Mouse (Mus musculus) embryonic facial prominence, embryonic 15.5 days (tissue): ENCODE results near the gene Chpt1. TPM values are rescaled to one million over a fixed set of nuclear protein-coding genes. Genes with fewer than 3 reads are reported as not detected.
"Not testable (repeated sequence)": the region's sequence is repeated elsewhere in the genome, so short reads cannot be mapped to it uniquely, and the experiment has no call there.

Source experiments
- ATAC-seq: fragments of 200-750 bp; cut with Nextera tagmentation; 2 replicates; pipeline ENCODE4 v1.8.0; 2017; ENCODE audit warnings: low read depth, moderate TSS enrichment; ENCODE audit not compliant: insufficient number of reproducible peaks, low FRiP score, low TSS enrichment
- H3K27ac ChIP-seq: fragments of 300-500 bp; sonication (generic); replicated peaks from 2 replicates; pipeline ENCODE4 v1.5.1; 2015; ENCODE audit warnings: mild to moderate bottlenecking, inconsistent platforms
- H3K27me3 ChIP-seq: fragments of 300-500 bp; sonication (generic); 2 replicates; pipeline ENCODE4 v1.6.1; 2015; ENCODE audit warnings: inconsistent platforms
- H3K36me3 ChIP-seq: fragments of 300-500 bp; sonication (generic); 2 replicates; pipeline ENCODE4 v1.6.1; 2015; ENCODE audit warnings: mild to moderate bottlenecking, inconsistent platforms
- H3K4me1 ChIP-seq: fragments of 300-500 bp; sonication (generic); 2 replicates; pipeline ENCODE4 v1.6.1; 2015; ENCODE audit warnings: inconsistent platforms
- H3K4me2 ChIP-seq: fragments of 300-500 bp; sonication (generic); replicated peaks from 2 replicates; pipeline ENCODE4 v1.6.1; 2015; ENCODE audit warnings: mild to moderate bottlenecking, inconsistent platforms
- H3K4me3 ChIP-seq: fragments of 300-500 bp; sonication (generic); replicated peaks from 2 replicates; pipeline ENCODE4 v1.5.1; 2015; ENCODE audit warnings: mild to moderate bottlenecking, inconsistent platforms
- H3K9ac ChIP-seq: fragments of 300-500 bp; sonication (generic); 2 replicates; pipeline ENCODE4 v1.6.1; 2015; ENCODE audit warnings: inconsistent platforms
- H3K9me3 ChIP-seq: fragments of 300-500 bp; sonication (generic); replicated peaks from 2 replicates; pipeline ENCODE4 v1.6.1; 2016; ENCODE audit warnings: inconsistent platforms
- WGBS: fragments of 180-500 bp; shearing (Covaris S2); methylation state at CpG from one replicate; pipeline ENCODE4 v1.1.7; 2015; 5-methylcytosine and 5-hydroxymethylcytosine counted together
- polyA plus RNA-seq: library from polyadenylated mRNA; unstranded; fragments of >200 nt; fragmentation: Nextera tagmentation; extraction: Ambion mirVana; gene quantifications from 2 replicates; pipeline ENCODE4 v1.2.1, GENCODE M21; 2015

Gene Chpt1
- polyA plus RNA-seq, 1 experiment from 2014 or later: 39.6 TPM

DNA sequence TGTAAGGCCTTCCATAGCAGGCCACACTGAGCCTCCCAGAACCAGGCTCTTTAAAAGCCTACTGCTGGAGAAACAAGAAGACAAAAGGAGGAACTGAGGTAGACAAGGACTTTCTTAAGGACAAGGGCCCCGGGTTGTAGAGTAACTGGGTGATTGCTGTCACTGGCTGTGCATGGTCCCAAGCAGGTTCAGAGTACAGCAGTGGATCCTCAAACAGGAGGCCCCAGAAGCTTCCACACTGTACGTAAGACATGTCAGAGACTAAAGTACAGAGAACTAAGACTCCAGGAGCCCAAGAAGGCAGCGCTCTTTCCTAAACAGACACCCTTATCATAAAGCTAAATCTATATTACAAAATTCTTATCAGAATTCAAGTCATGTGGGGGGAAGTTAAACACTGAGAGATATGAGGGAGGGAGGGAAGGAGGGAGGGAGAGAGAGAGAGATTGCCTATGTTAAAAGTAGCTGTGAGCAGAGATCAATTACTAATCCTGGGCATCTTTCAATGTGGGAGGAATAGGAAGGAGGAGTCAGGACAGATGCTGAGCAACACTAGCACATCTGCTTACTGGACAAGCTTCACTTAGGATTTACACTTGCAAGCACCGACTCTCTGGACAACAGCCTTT, 8.8 kb downstream of the Chpt1 start:
- Histone ChIP-seq H3K4me2 (no peak overlapping the region), H3K27me3 (no peaks in the 10 kb centered on the region), H3K36me3 (no peaks in the 10 kb centered on the region), H3K9me3 (no peaks in the 10 kb centered on the region), H3K4me3 (no peak overlapping the region), H3K4me1 (no peaks in the 10 kb centered on the region), H3K9ac (no peak overlapping the region), H3K27ac (no peak overlapping the region)
- no peak for ATAC-seq
- WGBS: 81% methylated on average over 4 of the region's 4 CpGs

- 82% methylated on average over 8 of the region's 8 CpGs for WGBS
- Histone ChIP-seq H3K4me2 (no peak overlapping the region), H3K4me1 (no peaks in the 10 kb centered on the region), H3K27me3 (no peaks in the 10 kb centered on the region), H3K9me3 (no peaks in the 10 kb centered on the region), H3K4me3 (no peak overlapping the region), H3K27ac (no peak overlapping the region), H3K9ac (no peak overlapping the region), H3K36me3 (no peaks in the 10 kb centered on the region)
- ATAC-seq: no peak
Observed at GRCm38 (mm10) chr10:88492658-88493057, 11.2 kb downstream of the Chpt1 start.

- 66% methylated on average over 7 of the region's 7 CpGs for WGBS
Observed at GRCm38 (mm10) chr10:88491632-88492031, 12.2 kb downstream of the Chpt1 start.

DNA sequence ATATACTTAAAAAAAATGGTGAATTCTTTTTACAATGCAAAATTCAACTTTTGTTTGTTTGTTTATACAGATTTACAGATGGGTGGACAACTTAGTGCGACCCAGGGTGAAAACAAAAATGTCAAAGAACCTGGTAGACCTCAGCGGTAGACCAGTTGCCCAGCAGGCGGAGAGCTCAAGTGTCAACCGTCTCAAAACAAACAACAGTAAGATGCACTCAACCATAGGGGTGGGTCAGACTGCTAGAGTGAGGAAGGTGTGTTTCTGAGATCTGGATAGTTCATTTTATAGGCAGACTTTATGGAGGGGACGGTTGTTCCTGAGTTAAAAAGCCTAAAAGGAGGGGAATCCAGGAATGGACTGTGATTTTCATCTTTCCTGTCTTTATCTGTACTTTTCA, 15.2 kb downstream of the Chpt1 start:
- WGBS: 86% methylated on average over 5 of the region's 5 CpGs

More at GRCm38 (mm10) chr10:88491632-88492031, 12.2 kb downstream of the Chpt1 start:
- Histone ChIP-seq H3K36me3 (no peaks in the 10 kb centered on the region), H3K27me3 (no peaks in the 10 kb centered on the region), H3K4me2 (no peak overlapping the region), H3K27ac (no peak overlapping the region), H3K9me3 (no peaks in the 10 kb centered on the region), H3K4me1 (no peaks in the 10 kb centered on the region), H3K4me3 (no peak overlapping the region), H3K9ac (no peak overlapping the region)
- no peak for ATAC-seq

GRCm38 (mm10) chr10:88482866-88483265, 21.0 kb downstream of the Chpt1 start:
- ATAC-seq, H3K27me3 ChIP-seq, H3K4me1 ChIP-seq, H3K9ac ChIP-seq, H3K4me2 ChIP-seq, H3K9me3 ChIP-seq, H3K27ac ChIP-seq, H3K36me3 ChIP-seq, H3K4me3 ChIP-seq: not testable (repeated sequence)
- 87% methylated on average over 10 of the region's 10 CpGs for WGBS

More for the DNA sequence above, 15.2 kb downstream of the Chpt1 start:
- H3K9me3 ChIP-seq: no peaks in the 10 kb centered on the region
- no peak for ATAC-seq
- H3K27me3 ChIP-seq: no peaks in the 10 kb centered on the region
- no peak overlapping the region for H3K27ac ChIP-seq
- H3K4me3 ChIP-seq: no peak overlapping the region
- H3K9ac ChIP-seq: no peak overlapping the region
- 0 out of 2 replicates have a peak, but pooled peaks cover 7% of the 10 kb centered on the region for H3K36me3 ChIP-seq
- H3K4me1 ChIP-seq: no peaks in the 10 kb centered on the region
- no peak overlapping the region for H3K4me2 ChIP-seq

- Histone ChIP-seq H3K4me3 (no peak overlapping the region), H3K27me3 (no peaks in the 10 kb centered on the region), H3K4me2 (no peak overlapping the region), H3K9me3 (no peaks in the 10 kb centered on the region), H3K9ac (no peak overlapping the region), H3K36me3 (no peaks in the 10 kb centered on the region), H3K4me1 (no peaks in the 10 kb centered on the region), H3K27ac (no peak overlapping the region)
- WGBS: 62% methylated on average over 18 of the region's 18 CpGs
- ATAC-seq: no peak
Observed at GRCm38 (mm10) chr10:88460122-88460820, 43.6 kb downstream of the Chpt1 start.

- H3K27ac ChIP-seq: no peak within 1 kb of the TSS
- H3K4me1 ChIP-seq: no peaks in the 10 kb centered on the region
- WGBS: 82% methylated on average over 33 of the region's 33 CpGs
- 0 out of 2 replicates have a peak, but pooled peaks have one; percentile 39 for ATAC-seq
- H3K4me3 ChIP-seq: no peak within 1 kb of the TSS
- no peaks in the 10 kb centered on the region for H3K27me3 ChIP-seq
- no peak within 1 kb of the TSS for H3K9ac ChIP-seq
- H3K4me2 ChIP-seq: no peak within 1 kb of the TSS
- no peaks in the 10 kb centered on the region for H3K36me3 ChIP-seq
- H3K9me3 ChIP-seq: no peaks in the 10 kb centered on the region
Observed at GRCm38 (mm10) chr10:88459502-88459992, 44.3 kb downstream of the Chpt1 start, which contains the start of gene Sycp3. TSS of gene Sycp3 (plus strand) at chr10:88459569.

DNA sequence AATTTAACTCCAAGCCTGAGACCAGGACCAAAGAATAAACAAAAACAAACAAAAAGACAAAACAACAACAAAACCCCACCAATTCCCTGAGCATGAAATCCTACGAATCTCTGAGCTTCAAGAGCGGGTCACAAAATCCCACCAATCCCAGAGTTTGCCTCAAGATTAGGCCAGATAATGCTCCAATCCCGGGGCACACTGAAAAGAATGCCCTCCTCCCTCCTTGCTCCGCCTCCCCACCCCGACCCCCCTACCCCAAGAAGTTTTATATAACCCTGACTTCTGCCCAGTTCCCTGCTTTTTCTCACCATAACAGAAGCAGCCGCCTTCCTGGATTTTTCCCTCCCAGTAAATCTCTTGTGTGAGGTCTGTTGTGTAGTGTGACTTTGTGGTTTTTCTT, 46.1 kb downstream of the Chpt1 start:
- no peak for ATAC-seq
- Histone ChIP-seq H3K4me1 (no peaks in the 10 kb centered on the region), H3K9ac (no peak overlapping the region), H3K4me2 (no peak overlapping the region), H3K9me3 (no peaks in the 10 kb centered on the region), H3K27ac (no peak overlapping the region), H3K4me3 (no peak overlapping the region), H3K27me3 (no peaks in the 10 kb centered on the region), H3K36me3 (no peaks in the 10 kb centered on the region)
- 40% methylated on average over 6 of the region's 6 CpGs for WGBS

- Histone ChIP-seq H3K4me1 (no peaks in the 10 kb centered on the region), H3K27ac (no peak overlapping the region), H3K27me3 (no peaks in the 10 kb centered on the region), H3K4me2 (no peak overlapping the region), H3K9ac (no peak overlapping the region), H3K4me3 (no peak overlapping the region), H3K36me3 (no peaks in the 10 kb centered on the region), H3K9me3 (no peaks in the 10 kb centered on the region)
- no peak for ATAC-seq
- WGBS: 83% methylated on average over 6 of the region's 6 CpGs
Observed at GRCm38 (mm10) chr10:88451990-88452389, 51.9 kb downstream of the Chpt1 start.

GRCm38 (mm10) chr10:88451221-88451620, 52.7 kb downstream of the Chpt1 start:
- ATAC-seq: no peak
- no peaks in the 10 kb centered on the region for H3K9me3 ChIP-seq
- WGBS: 75% methylated on average over 2 of the region's 2 CpGs
- no peaks in the 10 kb centered on the region for H3K27me3 ChIP-seq
- H3K9ac ChIP-seq: no peak overlapping the region
- no peaks in the 10 kb centered on the region for H3K36me3 ChIP-seq
- no peak overlapping the region for H3K4me3 ChIP-seq
- H3K4me1 ChIP-seq: no peaks in the 10 kb centered on the region
- H3K27ac ChIP-seq: no peak overlapping the region
- no peak overlapping the region for H3K4me2 ChIP-seq

DNA sequence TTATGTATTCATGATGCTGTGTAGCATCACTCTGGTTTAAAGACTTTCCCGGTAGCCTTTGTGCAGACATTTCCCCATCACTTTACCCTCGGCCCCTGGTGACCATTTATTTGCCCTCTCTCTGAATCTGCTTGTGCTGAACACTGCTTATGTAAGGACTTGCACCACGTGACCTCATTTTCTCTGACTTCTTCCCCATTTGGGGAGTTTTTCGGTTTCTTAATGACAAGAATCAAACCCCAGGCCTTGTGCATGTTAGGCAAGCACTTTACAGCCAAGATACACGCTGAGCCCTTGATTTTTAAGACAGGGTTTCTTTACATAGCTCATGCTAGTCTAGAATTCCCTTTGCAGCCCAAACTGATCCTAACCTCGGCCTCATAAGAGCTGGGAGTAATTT, 62.6 kb downstream of the Chpt1 start:
- no peaks in the 10 kb centered on the region for H3K9me3 ChIP-seq

More for the DNA sequence above, 62.6 kb downstream of the Chpt1 start:
- 83% methylated on average over 6 of the region's 6 CpGs for WGBS
- no peaks in the 10 kb centered on the region for H3K4me1 ChIP-seq
- ATAC-seq: no peak
- no peak overlapping the region for H3K4me3 ChIP-seq
- no peak overlapping the region for H3K9ac ChIP-seq
- no peak overlapping the region for H3K27ac ChIP-seq
- H3K36me3 ChIP-seq: peaks cover 37% of the 10 kb centered on the region
- H3K27me3 ChIP-seq: no peaks in the 10 kb centered on the region
- no peak overlapping the region for H3K4me2 ChIP-seq
